Mouse (Mus musculus) forebrain, embryonic 13.5 days (tissue): ENCODE measurements at regions not wholly inside any gene's neighbourhood (a gene's known extent, or its start where the extent isn't known, plus 50 kb on each side); places are given as distances from the start of the nearest gene placed in this dataset.

Experiments
- ATAC-seq: fragments of 200-750 bp; cut with Nextera tagmentation; 2 replicates; pipeline ENCODE4 v1.8.0; 2017
- H3K27ac ChIP-seq: fragments of 300-500 bp; sonication (generic); 2 replicates; pipeline ENCODE4 v1.5.1; 2015; ENCODE audit warnings: inconsistent platforms, mild to moderate bottlenecking, moderate library complexity
- H3K27me3 ChIP-seq: fragments of 300-500 bp; sonication (generic); 2 replicates; pipeline ENCODE4 v1.6.1; 2015; ENCODE audit warnings: mild to moderate bottlenecking, inconsistent platforms
- H3K36me3 ChIP-seq: fragments of 300-500 bp; sonication (generic); 2 replicates; pipeline ENCODE4 v1.6.1; 2015; ENCODE audit warnings: mild to moderate bottlenecking, inconsistent platforms; ENCODE audit not compliant: poor library complexity, severe bottlenecking
- H3K4me1 ChIP-seq: fragments of 300-500 bp; sonication (generic); 2 replicates; pipeline ENCODE4 v1.6.1; 2015; ENCODE audit warnings: inconsistent platforms
- H3K4me2 ChIP-seq: fragments of 300-500 bp; sonication (generic); 2 replicates; pipeline ENCODE4 v1.6.1; 2015; ENCODE audit warnings: inconsistent platforms, mild to moderate bottlenecking, moderate library complexity
- H3K4me3 ChIP-seq: fragments of 300-500 bp; sonication (generic); 2 replicates; pipeline ENCODE4 v1.5.1; 2015; ENCODE audit warnings: mild to moderate bottlenecking, inconsistent platforms
- H3K9ac ChIP-seq: fragments of 300-500 bp; sonication (generic); 2 replicates; pipeline ENCODE4 v1.6.1; 2015; ENCODE audit warnings: mild to moderate bottlenecking, inconsistent platforms
- H3K9me3 ChIP-seq: fragments of 300-500 bp; sonication (generic); replicated peaks from 2 replicates; pipeline ENCODE4 v1.6.1; 2016; ENCODE audit warnings: inconsistent platforms
- WGBS: fragments of 180-500 bp; shearing (Covaris S2); methylation state at CpG from one replicate; pipeline ENCODE4 v1.1.7; 2015; 5-methylcytosine and 5-hydroxymethylcytosine counted together

- H3K36me3 ChIP-seq = no peaks in the 10 kb centered on the region
- no peak overlapping the region for H3K4me2 ChIP-seq
- no peaks in the 10 kb centered on the region for H3K27me3 ChIP-seq
- H3K9me3 ChIP-seq = no peaks in the 10 kb centered on the region
- no peak overlapping the region for H3K4me3 ChIP-seq
- H3K4me1 ChIP-seq = no peaks in the 10 kb centered on the region
- ATAC-seq = peak; percentile 94
- no peak overlapping the region for H3K9ac ChIP-seq
- H3K27ac ChIP-seq = peak overlapping the region; percentile 53
These were observed 407.6 kb downstream of the Casp12 start for GRCm38 (mm10) chr9:5752686-5753301.

GRCm38 (mm10) chr9:5753785-5754184, 408.6 kb downstream of the Casp12 start:
- H3K9ac ChIP-seq = no peak overlapping the region
- H3K36me3 ChIP-seq = no peaks in the 10 kb centered on the region
- peak overlapping the region; percentile 44; the same call in 1 of the 2 replicates for H3K27ac ChIP-seq
- ATAC-seq = no peak
- no peak overlapping the region for H3K4me2 ChIP-seq
- H3K4me3 ChIP-seq = no peak overlapping the region
- H3K9me3 ChIP-seq = no peaks in the 10 kb centered on the region
- H3K27me3 ChIP-seq = no peaks in the 10 kb centered on the region
- no peaks in the 10 kb centered on the region for H3K4me1 ChIP-seq
- 68% methylated on average over 3 of the region's 3 CpGs for WGBS

- Histone ChIP-seq H3K4me2 (no peak overlapping the region), H3K27ac (no peak overlapping the region), H3K9ac (no peak overlapping the region), H3K27me3 (no peaks in the 10 kb centered on the region), H3K4me1 (no peaks in the 10 kb centered on the region), H3K9me3 (no peaks in the 10 kb centered on the region), H3K36me3 (no peaks in the 10 kb centered on the region), H3K4me3 (no peak overlapping the region)
- no peak; the same call in 1 of the 2 replicates for ATAC-seq
- 91% methylated on average over 2 of the region's 2 CpGs for WGBS
These were observed 407.2 kb upstream of the Pdgfd start for GRCm38 (mm10) chr9:5761215-5761614.

GRCm38 (mm10) chr9:5769927-5770326, 398.5 kb upstream of the Pdgfd start:
- H3K4me1 ChIP-seq = no peaks in the 10 kb centered on the region
- no peak overlapping the region for H3K4me2 ChIP-seq
- 90% methylated on average over 2 of the region's 2 CpGs for WGBS
- no peaks in the 10 kb centered on the region for H3K9me3 ChIP-seq
- H3K36me3 ChIP-seq = no peaks in the 10 kb centered on the region
- no peak overlapping the region for H3K4me3 ChIP-seq
- no peak for ATAC-seq
- H3K27ac ChIP-seq = no peak overlapping the region
- no peak overlapping the region for H3K9ac ChIP-seq
- H3K27me3 ChIP-seq = no peaks in the 10 kb centered on the region

- Histone ChIP-seq H3K36me3 (no peaks in the 10 kb centered on the region), H3K4me3 (no peak overlapping the region), H3K4me2 (no peak overlapping the region), H3K27me3 (no peaks in the 10 kb centered on the region), H3K4me1 (no peaks in the 10 kb centered on the region), H3K27ac (no peak overlapping the region), H3K9me3 (no peaks in the 10 kb centered on the region), H3K9ac (no peak overlapping the region)
- ATAC-seq = no peak
These were observed 397.2 kb upstream of the Pdgfd start for GRCm38 (mm10) chr9:5771158-5771557.
